Mouse (Mus musculus): ENCODE measurements at regions not wholly inside any gene's neighbourhood (a gene's known extent, or its start where the extent isn't known, plus 50 kb on each side); places are given as distances from the start of the nearest gene placed in this dataset.

DNA sequence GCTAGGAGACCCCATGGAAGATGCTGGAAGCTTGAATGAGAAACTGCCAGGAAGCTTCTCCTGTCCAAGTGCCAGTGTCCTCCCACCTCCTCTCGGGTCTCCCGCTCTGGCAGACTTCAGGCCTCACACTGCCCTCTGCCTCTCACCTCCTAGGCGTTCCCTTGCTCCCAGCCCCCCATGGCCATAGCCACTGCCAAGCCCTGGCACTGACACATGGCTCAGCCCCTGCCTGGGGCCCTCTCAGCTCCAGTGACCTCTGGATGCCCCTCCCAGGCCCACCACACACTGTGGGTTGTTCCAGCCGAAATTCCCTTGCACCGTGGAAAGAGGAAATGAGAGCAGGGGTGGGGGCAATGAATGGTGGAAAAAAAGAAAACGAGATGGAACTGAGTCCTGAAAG is 227.3 kb downstream of the Cyp26b1 start:
- TF ChIP-seq CTCF (IDR thresholded peaks at IDR 0.05), result no peak
- no peak for TF ChIP-seq EP300 (IDR thresholded peaks at IDR 0.05)

Data from lung, postnatal 0 days (tissue).